Mouse (Mus musculus) lung, postnatal 0 days (tissue): Measurements from ENCODE around the gene Mybbp1a. TPM values are rescaled to one million over a fixed set of nuclear protein-coding genes. Genes with fewer than 3 reads are reported as not detected.

ENCODE experiments used
- ATAC-seq: fragments of 200-750 bp; cut with Nextera tagmentation; 2 replicates; pipeline ENCODE4 v1.8.0; 2017; ENCODE audit warnings: moderate library complexity
- DNase-seq: peaks from one replicate; pipeline ENCODE4 v3.0.0-alpha.2; 2016; ENCODE audit warnings: low spot score
- H3K27ac ChIP-seq: fragments of 300-500 bp; sonication (generic); 2 replicates; pipeline ENCODE4 v1.5.1; 2014; ENCODE audit warnings: antibody characterized with exemption, mild to moderate bottlenecking, low read length, mixed read lengths
- H3K27me3 ChIP-seq: fragments of 300-500 bp; sonication (generic); replicated peaks from 2 replicates; pipeline ENCODE4 v1.6.1; 2014; ENCODE audit warnings: low read length, mixed read lengths; ENCODE audit not compliant: insufficient read depth
- H3K36me3 ChIP-seq: fragments of 300-500 bp; sonication (generic); 2 replicates; pipeline ENCODE4 v1.6.1; 2014; ENCODE audit warnings: low read length, mixed read lengths; ENCODE audit not compliant: insufficient read depth
- H3K4me1 ChIP-seq: fragments of 300-500 bp; sonication (generic); 2 replicates; pipeline ENCODE4 v1.6.1; 2014; ENCODE audit warnings: antibody characterized with exemption, low read depth, low read length, mixed read lengths; ENCODE audit not compliant: insufficient read depth
- H3K4me2 ChIP-seq: fragments of 300-500 bp; sonication (generic); replicated peaks from 2 replicates; pipeline ENCODE4 v1.6.1; 2014; ENCODE audit warnings: low read depth, mild to moderate bottlenecking, low read length, moderate library complexity, mixed read lengths
- H3K4me3 ChIP-seq: fragments of 300-500 bp; sonication (generic); 2 replicates; pipeline ENCODE4 v1.5.1; 2014; ENCODE audit warnings: low read depth, low read length
- H3K9ac ChIP-seq: fragments of 300-500 bp; sonication (generic); replicated peaks from 2 replicates; pipeline ENCODE4 v1.6.1; 2014; ENCODE audit warnings: low read depth, mild to moderate bottlenecking
- H3K9me3 ChIP-seq: fragments of 300-500 bp; sonication (generic); 2 replicates; pipeline ENCODE4 v1.6.1; 2016; ENCODE audit warnings: low read length, mixed read lengths
- CTCF ChIP-seq: IDR thresholded peaks from 2 replicates; pipeline ENCODE4 v1.5.1; 2016; ENCODE audit warnings: antibody characterized with exemption, mild to moderate bottlenecking
- EP300 ChIP-seq: IDR thresholded peaks from 2 replicates; pipeline ENCODE4 v1.6.1; 2016; ENCODE audit warnings: antibody characterized with exemption, mild to moderate bottlenecking, control low read depth
- WGBS: fragments of 180-500 bp; shearing (Covaris S2); extraction: QIAGEN DNeasy Blood & Tissue Kit; methylation state at CpG from one replicate; pipeline ENCODE4 v1.1.7; 2014; 5-methylcytosine and 5-hydroxymethylcytosine counted together
- polyA plus RNA-seq: library from polyadenylated mRNA; unstranded; fragments of >200 nt; fragmentation: Nextera tagmentation; extraction: Ambion mirVana; gene quantifications from 2 replicates; pipeline ENCODE4 v1.2.1, GENCODE M21; 2015

Mybbp1a gene
- polyA plus RNA-seq, 1 experiment from 2014 or later: 44.3 TPM

DNA sequence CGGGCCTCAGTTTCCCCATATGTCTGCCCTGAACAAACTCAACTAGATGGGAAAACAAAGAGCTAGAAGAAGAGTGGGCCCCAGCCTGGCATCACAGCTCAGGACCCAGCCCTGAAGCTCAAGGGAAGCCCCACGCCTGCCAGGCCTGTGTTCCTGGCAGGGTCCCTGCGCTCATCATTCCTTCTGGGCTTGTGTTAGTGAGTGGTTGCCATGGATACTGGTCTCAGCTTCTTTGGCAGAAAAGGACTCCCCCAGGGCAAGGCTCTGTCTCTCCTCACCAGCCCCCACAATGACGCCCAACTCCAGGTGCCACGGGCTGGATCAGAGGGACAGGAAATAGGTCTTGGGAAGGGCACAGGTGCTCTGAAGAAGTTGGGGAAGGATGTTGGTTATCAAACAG is 44.0 kb downstream of the Mybbp1a start:
- H3K4me2 ChIP-seq: no peak overlapping the region
- H3K9ac ChIP-seq: no peak overlapping the region
- ATAC-seq (no peak), DNase-seq (no peak)
- no peaks in the 10 kb centered on the region for H3K36me3 ChIP-seq
- TF ChIP-seq EP300: no peak
- no peak for TF ChIP-seq CTCF
- H3K27ac ChIP-seq: no peak overlapping the region
- H3K4me3 ChIP-seq: no peak overlapping the region
- 51% methylated on average over 5 of the region's 5 CpGs for WGBS
- H3K9me3 ChIP-seq: no peaks in the 10 kb centered on the region
- H3K27me3 ChIP-seq: 0 out of 2 replicates have a peak, but pooled peaks cover 3% of the 10 kb centered on the region
- H3K4me1 ChIP-seq: peaks cover 17% of the 10 kb centered on the region; the same call in 1 of the 2 replicates

DNA sequence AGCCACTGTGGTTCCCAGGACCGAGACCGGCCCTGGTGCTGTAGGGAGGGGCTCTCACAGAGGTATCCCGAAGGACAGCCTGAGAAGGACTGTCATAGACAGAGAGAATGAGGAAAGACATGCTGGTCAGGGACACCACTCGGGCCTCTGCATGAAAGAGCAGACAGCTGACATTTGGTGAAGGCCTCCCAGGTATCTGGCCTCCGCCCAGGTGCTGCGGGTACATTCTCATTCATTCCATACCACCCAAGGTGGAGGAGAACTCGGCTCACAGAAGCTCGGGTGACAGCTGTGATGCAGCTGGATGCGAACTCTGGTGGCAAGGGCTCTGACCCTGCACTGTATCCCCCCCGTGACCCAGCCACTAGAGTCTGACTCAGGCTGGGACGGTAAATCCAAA is 44.8 kb downstream of the Mybbp1a start:
- Histone ChIP-seq H3K4me3 (no peak overlapping the region), H3K27me3 (0 out of 2 replicates have a peak, but pooled peaks cover 3% of the 10 kb centered on the region), H3K36me3 (no peaks in the 10 kb centered on the region), H3K9ac (no peak overlapping the region), H3K27ac (peak overlapping the region; percentile 12; the same call in 1 of the 2 replicates), H3K4me2 (no peak overlapping the region), H3K4me1 (peaks cover 17% of the 10 kb centered on the region; the same call in 1 of the 2 replicates), H3K9me3 (no peaks in the 10 kb centered on the region)
- TF ChIP-seq EP300 (no peak), CTCF (no peak)
- ATAC-seq: no peak
- WGBS: 67% methylated on average over 11 of the region's 11 CpGs
- no peak for DNase-seq

DNA sequence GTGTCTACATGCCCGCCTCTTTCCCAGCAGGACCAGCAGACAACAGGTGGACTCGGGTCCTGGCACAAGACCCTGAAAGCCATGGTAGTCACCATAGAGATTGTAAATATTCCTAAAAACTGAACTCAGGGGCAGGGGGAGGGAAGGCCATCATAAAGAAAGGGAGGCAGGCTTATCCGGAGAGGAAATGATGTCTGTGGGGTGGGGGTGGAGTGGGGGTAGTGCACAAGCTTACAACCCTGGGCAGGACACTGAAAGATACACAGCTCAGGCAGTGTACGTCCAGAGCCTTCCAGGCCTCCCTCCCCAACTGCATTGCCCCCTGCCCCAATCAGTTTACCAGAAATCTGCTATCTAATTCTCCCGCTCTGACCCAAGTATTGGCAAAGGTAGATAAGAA is 46.0 kb downstream of the Mybbp1a start:
- Histone ChIP-seq H3K4me2 (peak overlapping the region; percentile 98), H3K9ac (no peak overlapping the region), H3K27me3 (0 out of 2 replicates have a peak, but pooled peaks cover 3% of the 10 kb centered on the region), H3K9me3 (no peaks in the 10 kb centered on the region), H3K36me3 (no peaks in the 10 kb centered on the region), H3K4me3 (no peak overlapping the region), H3K27ac (no peak overlapping the region), H3K4me1 (peaks cover 17% of the 10 kb centered on the region; the same call in 1 of the 2 replicates)
- TF ChIP-seq EP300 (no peak), CTCF (no peak)
- no peak for DNase-seq
- no peak for ATAC-seq
- 33% methylated on average over 5 of the region's 5 CpGs for WGBS

DNA sequence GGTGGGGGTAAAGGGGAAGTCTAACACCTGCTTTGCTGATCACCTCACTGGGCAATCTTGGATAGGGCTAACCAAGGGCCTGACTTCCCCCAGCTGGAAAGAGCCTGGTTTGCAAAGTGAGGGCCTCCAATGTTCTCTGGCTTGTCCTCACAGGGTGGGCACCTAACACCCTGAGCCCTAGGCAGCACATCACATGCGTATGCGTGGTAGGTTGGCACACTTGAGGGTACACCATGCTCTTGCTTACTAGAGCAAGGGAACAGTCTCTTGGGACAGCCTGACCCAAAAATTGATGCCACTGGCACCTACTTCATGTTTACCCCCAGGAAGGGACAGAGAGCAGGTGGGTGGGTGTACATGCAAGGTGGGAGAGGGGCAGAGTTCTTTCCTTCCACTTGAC is 46.6 kb downstream of the Mybbp1a start:
- DNase-seq: no peak
- H3K27me3 ChIP-seq: 0 out of 2 replicates have a peak, but pooled peaks cover 3% of the 10 kb centered on the region
- 0 out of 2 replicates have a peak overlapping the region, but pooled peaks have one; percentile 7 for H3K27ac ChIP-seq

DNA sequence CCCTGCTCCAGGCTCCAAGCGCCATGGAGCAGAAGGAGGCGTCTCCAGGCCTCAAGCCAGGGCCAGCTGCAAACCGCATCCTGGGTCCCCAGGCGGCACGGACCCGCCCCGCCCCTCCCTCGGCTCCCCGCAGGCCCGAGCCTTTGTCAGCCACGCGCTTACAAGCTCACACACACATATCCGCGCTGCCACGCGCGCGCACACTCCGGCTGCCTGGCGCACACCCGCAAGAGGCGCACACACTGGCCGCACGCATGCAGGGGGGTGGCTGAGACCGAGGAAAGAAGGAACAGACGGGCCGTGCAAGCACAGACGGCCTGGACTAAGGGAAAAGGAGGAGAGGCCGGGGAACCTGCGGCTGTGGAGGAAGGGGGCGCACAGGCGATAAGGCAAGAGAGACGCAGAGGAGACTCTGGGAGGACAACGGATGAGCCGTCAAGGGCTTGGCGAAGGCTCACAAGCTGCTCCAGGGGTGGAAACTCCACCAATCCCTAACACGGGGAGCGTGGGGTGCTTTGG is 47.7 kb downstream of the Mybbp1a start:
- TF ChIP-seq CTCF: peak; percentile 30; the same call in 1 of the 2 replicates
- TF ChIP-seq EP300: no peak
- Histone ChIP-seq H3K36me3 (no peaks in the 10 kb centered on the region), H3K9ac (peak overlapping the region; percentile 46), H3K27me3 (0 out of 2 replicates have a peak, but pooled peaks cover 3% of the 10 kb centered on the region), H3K9me3 (no peaks in the 10 kb centered on the region), H3K4me1 (peaks cover 11% of the 10 kb centered on the region; the same call in 1 of the 2 replicates), H3K27ac (peak overlapping the region; percentile 43; the same call in 1 of the 2 replicates), H3K4me3 (peak overlapping the region; percentile 71), H3K4me2 (peak overlapping the region; percentile 98)
- under 1% methylated on average over 35 of the region's 38 CpGs for WGBS
- ATAC-seq (peak; percentile 27; the same call in 1 of the 2 replicates), DNase-seq (no peak)

More for the DNA sequence above, 46.6 kb downstream of the Mybbp1a start:
- Histone ChIP-seq H3K36me3 (no peaks in the 10 kb centered on the region), H3K4me3 (peak overlapping the region; percentile 71; the same call in 1 of the 2 replicates), H3K9ac (no peak overlapping the region), H3K4me1 (peaks cover 17% of the 10 kb centered on the region; the same call in 1 of the 2 replicates), H3K9me3 (no peaks in the 10 kb centered on the region), H3K4me2 (peak overlapping the region; percentile 98)
- no peak for ATAC-seq
- WGBS: 86% methylated on average over 2 of the region's 2 CpGs
- TF ChIP-seq CTCF (no peak), EP300 (no peak)

DNA sequence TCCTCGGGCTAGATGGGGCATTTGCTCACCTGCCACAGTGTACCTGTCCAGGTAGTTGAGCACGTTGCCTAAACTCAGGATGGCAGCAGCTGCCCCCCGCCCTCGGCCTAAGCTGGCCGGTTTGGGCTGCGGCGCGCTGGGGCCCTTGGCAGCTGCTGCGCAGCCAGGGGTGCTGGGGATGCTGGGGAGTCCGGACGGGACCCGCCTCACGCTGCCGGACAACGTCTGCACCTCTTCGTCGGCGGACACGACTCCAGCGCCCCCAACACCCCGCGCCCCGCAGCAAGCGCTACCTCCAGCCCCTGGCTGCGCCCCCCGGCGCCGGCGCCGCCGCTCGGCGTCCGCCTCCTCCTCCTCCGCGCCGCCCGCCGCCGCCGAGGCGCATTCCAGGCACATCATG is 48.2 kb downstream of the Mybbp1a start:
- Histone ChIP-seq H3K27ac (peak overlapping the region; percentile 43; the same call in 1 of the 2 replicates), H3K4me1 (peaks cover 11% of the 10 kb centered on the region; the same call in 1 of the 2 replicates), H3K36me3 (no peaks in the 10 kb centered on the region), H3K4me3 (peak overlapping the region; percentile 71), H3K4me2 (peak overlapping the region; percentile 98), H3K9me3 (no peaks in the 10 kb centered on the region), H3K9ac (peak overlapping the region; percentile 46), H3K27me3 (0 out of 2 replicates have a peak, but pooled peaks cover 3% of the 10 kb centered on the region)
- no peak for DNase-seq
- ATAC-seq: peak; percentile 3; the same call in 1 of the 2 replicates
- WGBS: 0% methylated on average over 15 of the region's 42 CpGs
- TF ChIP-seq EP300: no peak
